Mouse (Mus musculus) frontal cortex, postnatal 25 days (tissue): ENCODE measurements around the gene Ubtd2.

Experiments used
- DNase-seq, 2 experiments: peaks; one replicate each; pipeline ENCODE4 v3.0.0; 2022; ENCODE audit warnings: low spot score in 2 of 2

Ubtd2 gene

DNA sequence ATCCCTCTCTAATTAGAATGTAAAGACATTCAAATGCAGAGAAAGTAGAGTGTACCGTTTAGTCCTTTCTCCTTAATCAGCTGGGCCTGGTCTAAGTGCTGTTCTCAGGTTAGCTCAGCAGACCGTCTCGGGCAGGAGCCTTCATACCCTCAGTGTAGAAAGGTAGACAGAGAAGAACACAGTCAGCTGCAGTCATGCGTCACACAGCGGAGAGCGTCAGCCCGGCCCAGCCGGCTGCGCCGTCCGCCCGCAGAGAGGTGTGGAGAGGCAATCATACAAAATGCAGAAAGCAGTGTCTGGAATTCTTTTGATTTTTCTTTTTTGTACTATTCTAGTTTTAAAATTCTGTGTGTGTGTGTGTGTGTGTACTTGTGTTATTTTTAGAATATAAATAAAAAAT lies 90.4 kb downstream of the Ubtd2 start:
- DNase-seq: no peak

DNA sequence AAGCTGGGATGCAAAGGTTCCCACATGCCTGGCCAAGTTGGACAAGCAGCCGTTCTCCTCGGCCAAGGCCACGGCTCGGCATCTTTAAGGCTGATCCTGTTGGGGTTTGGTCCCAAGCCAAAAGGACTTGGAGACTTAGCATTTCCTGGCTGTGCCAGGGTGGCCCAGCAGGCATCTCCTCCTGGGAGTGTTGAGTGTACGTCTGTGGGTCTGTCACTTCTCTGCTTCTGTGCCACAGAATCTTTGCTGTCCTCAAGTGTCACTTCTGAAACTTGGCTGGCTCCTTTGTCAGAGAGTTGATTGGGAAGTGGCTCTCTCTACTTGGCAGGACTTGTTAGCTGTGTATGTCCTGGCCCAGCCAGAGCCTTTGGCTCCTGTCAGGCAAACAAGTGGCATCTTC lies 91.3 kb downstream of the Ubtd2 start:
- no peak for DNase-seq

DNA sequence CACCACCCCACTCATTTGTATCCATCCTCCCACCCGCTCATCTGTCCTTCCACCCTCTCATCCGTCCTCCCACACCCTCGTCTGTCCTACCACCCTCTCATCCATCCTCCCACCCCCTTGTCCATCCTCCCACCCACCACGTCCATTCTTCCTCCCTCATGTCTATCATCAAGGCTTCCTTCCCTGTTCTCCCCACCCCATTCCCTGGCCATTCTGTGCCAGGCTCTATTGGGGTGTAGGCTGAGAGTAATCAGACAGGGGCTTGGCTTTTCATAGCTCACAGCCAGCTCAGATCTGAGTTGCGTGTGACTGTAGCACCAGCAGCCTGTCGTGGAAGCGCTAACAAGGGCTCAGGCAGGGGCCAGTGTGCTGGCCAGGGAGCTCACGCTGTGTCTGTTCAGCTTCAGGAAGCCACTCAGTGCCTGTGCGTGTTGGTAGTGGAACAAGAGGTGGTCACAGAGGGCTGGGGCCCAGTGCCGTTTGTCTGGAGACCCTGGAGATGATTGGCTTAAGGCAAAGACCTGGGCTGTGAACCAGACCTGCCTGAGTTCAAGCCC lies 92.3 kb downstream of the Ubtd2 start:
- no peak for DNase-seq

DNA sequence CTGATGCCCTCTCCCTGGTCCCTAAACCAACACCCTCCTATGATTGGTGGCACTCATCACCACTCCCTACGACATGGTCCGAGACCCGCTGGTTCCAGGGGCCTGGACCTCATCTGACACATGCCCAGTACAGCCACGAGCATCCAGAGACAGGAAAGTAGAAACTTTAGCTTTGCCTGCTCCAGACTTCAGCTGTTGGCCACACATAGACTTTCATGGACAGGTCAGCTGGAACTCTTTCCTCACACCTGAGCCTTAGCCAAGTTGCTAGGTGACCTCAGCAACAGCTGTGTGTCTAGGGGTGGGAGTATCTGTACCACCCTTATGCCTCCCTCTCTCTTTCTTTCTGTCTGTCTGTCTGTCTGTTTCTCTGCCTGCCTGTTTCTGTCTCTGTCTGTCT lies 93.1 kb downstream of the Ubtd2 start:
- no peak for DNase-seq

DNA sequence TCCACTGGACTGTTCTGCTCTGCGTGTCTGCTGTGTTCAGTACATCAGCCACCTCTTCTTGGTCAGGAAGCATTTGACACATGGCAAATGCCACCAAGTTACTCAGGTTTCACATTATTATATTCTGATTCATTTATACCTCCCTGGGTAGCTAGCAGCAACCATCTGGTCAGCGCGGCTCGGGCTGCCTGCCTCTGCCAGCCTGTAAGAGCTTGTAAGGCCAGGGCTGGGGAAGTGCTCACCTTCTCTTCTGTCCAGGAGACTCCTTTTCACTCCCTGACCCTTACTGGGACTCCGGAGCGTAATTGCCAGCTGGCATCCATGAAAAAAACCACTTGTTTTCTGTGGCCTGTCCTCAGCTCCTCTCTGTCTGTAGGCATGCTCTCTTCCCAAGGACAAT lies 94.1 kb downstream of the Ubtd2 start:
- DNase-seq: no peak

DNA sequence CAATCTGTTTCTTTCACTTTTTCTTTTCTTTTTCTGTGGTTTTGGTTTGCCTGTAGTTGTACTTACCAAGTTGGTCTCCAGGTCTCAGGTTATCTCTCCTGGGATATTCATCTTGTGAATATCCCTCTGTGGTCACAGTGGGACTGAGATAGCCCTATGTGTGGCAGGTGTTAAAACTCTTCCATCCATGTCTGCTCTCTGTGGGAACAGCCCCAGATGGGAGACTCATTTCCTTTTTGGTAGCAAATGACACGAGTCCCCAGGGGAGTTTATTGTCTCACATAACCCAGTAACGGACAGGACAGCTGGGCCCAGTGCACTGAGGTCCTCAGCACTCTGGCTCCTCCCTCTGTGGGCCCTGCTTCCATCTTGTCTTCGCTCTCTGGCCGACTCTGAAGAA lies 94.9 kb downstream of the Ubtd2 start:
- DNase-seq: no peak

DNA sequence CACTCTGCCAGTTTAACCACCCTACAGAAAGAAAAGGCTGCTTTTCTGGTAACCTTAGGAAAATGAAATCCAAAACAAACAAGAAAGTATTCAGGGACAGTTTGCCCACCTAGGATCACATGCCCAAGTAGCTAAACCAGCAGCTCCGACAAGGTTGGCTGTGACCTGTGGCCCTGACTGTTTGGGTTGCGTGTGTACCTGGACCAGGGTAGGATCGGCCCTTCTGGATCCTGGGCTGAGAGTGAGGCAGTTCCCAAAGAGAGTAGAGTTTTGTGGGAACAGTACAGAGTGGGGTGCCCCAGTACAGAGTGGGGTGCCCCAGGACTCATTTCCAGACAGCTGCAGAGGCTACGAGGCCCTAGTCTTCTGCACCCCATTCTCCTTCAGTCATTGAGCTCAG lies 95.9 kb downstream of the Ubtd2 start:
- no peak for DNase-seq

DNA sequence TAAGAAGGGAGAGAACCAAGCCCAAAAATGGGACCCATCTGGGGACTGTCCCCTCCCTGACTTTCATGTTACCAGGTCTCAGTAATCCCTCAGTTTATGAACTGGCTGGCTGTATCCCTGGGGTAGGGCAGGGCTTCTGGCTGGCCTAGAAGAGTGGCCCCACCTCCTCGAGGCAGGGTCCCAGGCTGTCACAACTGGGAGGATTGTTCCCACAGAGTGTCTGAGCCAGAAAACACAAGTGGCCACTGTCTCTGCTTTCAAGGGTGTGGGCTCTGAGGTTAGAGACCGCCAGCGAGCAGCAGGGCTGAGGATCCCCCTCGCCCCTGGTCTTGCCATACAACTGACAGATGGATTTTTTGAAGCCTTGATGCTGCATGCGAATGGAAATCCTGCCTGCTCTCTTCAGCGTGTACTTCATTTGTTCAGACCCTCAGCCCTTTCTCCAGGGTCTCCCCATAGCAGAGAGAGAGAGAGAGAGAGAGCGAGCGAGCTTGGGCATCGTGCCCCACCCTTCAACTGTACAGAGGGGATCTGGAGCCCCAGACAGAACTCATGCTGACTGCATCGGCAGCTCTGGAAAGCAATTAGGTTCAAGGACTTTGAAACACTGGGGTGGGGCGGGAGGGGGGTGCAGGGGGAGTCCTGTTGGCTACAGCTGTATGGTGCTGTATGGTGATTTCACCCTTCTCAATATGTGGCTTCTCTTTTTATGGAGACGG lies 96.6 kb downstream of the Ubtd2 start:
- DNase-seq: no peak

DNA sequence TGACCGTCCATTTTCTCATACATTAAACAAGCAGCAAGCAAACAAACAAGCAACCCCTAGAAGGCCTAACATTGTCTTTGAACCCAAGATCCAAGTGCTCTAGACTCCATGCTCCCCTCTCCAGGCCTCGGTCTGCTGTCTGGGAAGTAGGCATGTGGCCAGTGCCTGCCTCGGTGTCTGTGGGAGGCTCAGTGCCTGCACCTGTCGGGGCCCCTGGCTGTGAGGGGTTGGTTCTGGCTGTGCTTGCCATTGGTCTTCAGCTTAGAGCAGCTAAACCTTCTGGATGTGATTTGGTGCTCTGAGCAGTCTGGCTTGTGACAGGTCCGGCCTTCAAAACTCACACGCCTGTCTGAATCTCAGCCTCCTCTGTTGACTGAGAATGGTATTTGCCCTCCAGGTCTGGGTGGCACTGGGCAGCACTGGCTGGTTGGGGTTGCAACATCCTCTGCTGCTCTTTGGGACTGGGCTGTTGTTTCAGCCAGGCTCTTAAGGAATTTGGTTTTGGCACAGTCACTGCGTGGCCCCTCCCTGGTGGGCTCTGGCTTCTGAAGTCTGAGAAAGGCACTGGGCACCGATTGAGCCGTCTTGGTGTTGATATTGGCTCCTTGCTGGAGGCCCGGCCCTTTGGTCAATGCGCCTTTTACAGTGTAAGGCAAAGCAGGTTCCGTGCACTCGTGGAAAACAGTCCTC lies 97.4 kb downstream of the Ubtd2 start:
- no peak for DNase-seq

DNA sequence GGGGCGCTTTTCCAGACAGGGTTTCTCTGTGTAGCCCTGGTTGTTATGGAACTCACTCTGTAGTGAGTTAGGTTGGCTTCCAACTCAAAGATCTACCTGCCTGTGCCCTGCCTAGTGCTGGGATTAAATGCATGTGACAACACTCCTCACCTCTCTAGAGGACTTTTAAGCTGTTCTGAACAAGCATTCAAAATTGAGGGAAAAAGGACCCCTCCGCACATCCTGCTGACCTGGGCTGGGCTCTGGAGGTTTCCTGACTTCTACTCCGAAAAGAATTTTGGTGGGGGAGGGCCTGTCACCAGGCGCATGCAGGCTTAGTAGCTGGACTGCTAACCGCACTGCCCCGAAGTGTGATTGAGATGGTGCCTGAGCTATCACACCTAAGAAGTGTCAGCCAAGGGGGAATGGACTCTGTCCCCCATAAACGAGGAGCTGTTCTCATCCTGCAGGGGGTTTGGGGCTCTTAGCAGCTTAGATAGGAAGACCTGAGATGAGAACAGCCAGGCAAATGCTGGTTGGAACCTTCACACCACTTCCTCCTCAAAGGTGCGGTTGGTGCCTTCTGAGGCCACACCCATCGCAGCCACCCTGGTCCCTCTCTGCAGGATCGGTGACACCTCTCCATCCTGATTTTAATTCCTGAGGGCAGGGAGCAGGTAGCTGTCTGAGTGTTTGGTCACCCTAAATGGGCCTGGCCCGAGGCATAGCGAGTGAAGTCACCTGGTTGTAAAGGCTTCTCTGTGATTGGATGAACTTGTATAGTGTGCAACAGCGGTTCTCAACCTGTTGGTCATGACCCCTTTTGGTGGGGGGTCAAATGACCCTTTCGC lies 98.4 kb downstream of the Ubtd2 start:
- DNase-seq: no peak

DNA sequence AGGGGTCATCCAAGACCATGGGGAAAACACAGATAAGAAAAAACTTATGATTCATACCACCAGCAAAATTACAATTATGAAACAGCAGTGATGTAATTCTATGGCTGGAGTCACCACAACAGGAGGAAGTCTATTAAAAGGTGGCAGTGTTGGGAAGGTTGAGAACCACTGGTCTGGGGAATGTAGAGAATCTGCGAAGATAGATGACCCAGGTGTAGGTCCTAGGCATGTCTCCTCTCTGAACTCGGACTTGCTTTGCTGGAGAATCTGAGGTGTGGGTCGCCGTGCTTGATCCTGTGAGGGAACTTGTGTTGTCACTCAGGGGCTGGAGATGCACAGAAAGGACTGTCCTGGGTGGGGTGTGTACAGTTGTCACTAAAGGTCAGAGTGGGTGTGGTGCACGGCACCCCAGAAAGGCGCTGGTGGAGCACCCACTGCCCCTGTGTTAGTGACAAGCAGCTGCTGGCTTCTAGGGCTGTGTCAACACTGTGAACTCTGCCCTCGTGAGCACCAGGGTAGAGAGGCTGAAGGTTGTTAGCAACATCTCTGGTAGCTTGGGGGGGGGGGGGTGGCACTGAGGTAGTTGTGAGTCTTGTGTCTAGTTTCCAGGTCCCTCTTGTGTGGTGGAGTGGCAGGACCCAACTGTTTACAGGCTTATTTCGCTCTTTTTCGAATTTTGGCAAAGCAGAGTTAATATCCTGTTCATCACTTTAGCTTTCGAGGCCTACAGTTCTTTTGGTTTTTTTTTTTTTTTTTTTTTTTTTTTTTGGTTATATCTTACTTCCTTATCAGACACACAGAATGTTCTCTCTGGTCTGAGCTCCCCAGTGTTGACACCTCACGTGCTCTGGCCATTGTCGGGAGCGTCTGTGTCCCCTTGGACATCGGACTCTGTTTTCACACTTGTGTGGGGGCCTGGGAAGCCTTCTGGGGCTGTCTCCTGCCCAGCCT lies 99.2 kb downstream of the Ubtd2 start:
- DNase-seq: no peak

DNA sequence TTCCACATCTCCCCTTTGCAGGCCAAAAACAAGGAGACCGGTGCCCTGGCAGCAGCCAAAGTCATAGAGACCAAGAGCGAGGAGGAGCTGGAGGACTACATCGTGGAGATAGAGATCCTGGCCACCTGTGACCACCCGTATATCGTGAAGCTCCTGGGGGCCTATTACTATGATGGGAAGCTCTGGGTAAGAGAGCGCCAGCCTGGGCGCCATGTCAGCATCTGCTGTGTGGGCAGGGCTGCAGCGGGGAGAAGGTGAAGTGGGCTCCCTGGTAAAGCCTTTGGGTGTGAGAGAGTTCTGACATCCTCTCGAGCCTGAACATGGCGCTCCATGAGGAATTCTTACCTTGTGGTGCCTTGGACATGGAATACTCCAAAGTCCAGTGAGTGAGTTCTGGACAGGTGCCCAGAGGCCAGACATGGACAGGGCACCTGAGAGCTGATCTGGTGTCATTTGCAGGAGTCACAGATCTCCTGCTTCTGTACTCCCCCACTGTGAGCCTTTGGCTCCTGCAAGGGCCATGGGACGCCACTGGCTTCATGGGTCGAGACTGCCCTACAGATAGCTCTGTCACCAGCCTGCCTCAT lies 100.0 kb downstream of the Ubtd2 start:
- DNase-seq: no peak

DNA sequence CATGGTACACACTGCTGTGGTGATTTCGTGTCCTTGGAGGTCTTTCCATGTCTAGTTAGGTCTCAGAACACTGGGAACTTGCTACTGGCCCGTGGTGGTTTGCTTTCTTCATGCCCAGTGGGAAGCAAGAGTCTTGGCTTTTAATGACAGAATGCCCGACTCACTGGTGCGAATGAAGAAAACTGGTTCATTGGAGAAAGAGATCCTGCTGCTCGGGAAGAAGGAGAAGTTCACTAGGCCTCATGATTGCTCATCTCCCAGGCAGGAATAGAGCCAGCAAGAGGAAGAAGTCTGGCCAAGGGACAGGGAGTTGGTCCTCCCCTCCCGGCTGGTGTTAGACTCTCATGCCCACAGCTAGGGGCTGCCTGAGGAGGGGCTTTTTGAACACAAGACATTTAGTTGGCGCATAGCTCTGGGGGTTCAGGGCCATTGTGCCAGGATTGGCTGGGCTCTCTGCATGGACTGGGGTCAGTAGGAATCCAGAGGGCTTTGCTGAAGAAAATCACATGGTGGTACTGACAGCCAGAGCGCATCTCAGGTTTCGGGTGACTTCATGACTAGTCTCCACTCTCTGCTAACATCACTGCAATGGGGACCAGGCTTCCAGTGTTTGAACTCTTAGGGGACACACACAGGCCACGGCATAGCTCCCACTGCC lies 101.3 kb downstream of the Ubtd2 start:
- DNase-seq: no peak

DNA sequence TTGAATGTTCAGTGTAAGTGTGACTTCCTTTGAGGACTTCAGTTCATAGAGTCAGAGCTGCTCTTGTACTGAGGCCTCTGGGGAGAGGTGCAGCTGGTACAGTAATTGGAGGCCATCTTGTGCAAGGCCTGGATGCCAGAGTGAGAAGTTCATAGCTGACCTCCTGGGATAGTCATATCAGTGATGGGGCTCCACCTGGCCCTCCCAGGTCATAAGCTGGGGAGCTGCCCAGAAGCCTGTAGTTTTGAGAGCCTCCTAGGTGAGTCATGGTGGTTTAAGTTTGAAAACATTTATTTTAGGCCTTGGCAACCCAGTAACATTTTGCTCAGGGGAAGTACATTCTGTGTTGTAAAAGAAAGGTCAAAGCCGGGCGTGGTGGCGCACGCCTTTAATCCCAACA lies 102.9 kb downstream of the Ubtd2 start:
- no peak for DNase-seq

DNA sequence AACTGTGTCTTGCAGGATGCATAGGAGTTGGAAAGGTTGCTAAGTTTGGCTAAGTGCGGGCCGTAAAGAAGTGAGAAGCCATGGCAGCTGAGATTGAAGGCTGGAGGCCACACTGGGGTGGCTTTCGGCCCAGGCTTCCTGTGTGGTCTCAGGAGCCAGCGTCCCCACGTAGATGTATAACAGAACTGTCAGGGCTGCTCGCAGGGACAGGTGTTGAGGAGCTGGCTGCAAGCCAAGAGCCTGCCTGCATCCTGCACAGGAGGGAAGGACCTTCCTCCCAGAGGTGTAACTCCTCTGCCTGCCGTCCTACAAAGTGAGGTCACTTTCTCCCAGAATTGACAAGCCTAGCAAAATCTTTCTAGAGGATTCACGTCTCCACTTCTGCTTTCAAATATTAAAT lies 103.5 kb downstream of the Ubtd2 start:
- DNase-seq: no peak

DNA sequence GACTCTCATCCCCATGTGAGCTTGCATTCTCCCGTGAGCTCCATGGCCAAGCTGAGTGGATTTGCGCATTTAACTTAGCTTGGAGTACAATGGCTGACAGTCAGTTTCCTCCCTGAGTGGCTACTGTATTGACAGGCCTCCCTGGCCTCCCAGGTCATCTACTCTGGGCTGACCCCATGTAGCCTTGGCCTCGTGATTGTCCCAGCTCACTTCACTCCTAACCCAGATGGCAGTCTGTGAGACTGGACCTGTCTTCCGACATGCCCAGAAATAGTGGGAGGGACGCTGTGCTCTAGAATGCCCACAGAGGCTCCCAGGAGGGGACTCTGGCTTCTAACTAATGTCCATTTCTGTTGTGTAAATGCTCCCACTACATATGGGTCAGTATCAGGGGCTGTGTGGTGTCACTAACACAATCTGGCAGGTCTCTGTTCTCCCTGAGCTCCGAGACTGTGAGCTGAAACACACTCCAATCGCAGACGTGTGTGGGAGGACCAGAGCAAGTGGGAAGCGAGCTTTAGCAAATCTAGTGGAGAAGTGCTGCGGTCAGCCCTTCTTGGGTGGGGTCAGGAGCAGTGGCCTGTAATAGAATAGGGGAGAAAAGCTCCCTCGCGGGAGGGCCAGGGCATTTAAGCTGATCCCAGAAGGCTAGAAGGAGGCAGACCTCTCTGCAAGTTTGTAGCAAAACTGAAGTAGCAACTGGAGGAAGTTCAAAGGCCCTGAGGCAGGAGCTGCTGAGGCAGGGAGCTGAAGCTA lies 105.0 kb downstream of the Ubtd2 start:
- no peak for DNase-seq

DNA sequence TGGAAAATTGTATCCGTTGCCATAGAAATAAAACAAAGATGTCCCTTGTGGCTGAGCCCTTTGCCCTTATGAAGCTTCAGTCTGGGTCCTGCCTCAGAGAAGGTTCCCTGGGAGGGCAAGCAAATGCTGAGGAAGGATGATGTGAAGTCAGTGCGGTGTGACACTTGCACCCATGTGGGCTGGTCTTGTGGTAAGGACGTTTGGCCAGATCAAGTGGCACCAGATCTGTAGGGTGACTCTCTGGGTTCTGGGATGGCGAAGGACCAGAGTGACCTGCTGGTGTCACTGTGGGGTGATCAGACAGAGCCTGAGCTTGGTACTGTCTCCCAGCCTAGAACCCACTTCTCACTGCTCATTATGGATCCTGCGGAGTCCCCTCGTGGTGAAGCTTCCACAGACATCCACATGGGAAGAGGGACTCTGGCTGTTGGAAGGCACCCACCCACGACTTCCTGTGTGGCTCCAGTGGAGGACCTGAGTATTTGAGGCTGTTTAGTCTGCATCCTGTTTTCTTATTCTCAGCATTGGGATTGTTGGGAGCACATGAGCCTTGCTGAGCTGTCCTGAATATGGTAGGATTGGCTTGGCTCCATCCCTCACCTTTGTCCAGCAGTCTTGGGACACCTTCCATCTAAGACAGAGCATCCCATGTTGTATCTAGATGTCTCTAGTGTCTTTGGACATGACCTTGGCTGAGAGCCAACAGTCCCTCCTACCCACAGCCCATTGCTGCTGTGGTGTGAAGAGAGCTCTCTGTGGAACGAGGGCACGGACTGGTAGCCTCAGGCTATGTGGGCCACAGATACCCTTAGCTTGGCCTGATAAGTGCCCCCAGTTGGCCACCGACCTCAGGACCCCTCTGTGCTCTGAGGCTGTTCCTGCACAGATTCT lies 106.5 kb downstream of the Ubtd2 start:
- no peak for DNase-seq

DNA sequence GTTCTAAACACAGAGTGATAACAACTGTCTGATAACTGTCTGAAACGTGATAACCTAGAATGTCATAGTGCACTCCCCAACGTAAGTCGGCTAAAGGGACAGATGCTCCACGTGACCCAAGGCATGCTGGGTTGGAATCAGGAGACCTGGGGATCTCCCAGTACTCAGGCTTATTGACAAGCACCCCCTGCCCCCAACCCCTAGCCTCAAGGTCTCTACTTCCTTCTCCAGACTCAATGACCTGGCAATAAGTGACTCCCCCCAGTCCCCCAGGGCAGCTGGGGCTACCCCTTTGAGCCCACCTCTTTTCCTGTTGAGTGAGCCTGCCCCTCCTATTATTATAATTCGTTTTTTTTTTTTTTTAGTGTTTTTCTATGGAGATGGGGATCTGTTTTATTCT lies 107.5 kb downstream of the Ubtd2 start:
- no peak for DNase-seq

DNA sequence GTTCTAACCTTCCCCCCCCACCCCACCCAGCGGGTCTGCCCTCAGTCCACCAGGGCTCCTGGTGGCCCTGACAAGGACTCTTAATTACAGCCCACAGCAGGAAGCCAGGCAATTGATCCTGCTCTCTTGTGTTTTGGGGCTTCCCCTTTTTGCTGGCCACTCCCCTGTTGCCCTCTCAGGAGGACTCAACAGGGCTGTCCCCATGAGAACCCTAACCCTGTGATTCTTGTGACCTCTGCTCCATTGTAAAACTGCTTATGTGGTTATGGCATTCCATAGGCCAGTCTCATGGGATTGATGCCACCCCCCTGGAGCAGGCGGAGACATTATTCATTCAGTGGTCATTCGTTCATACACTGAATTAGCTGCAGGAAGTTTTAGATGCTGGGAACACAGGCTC lies 108.5 kb downstream of the Ubtd2 start:
- no peak for DNase-seq
